Mouse (Mus musculus) telencephalon, adult 2 months (tissue): Measurements from ENCODE around the gene Fndc11.
"Not testable (repeated sequence)": the region's sequence is repeated elsewhere in the genome, so short reads cannot be mapped to it uniquely, and the experiment has no call there.

ENCODE experiments used
- DNase-seq: peaks from one replicate; pipeline ENCODE4 v3.0.0-alpha.2; 2011; ENCODE audit warnings: low read depth, low spot score

Fndc11 gene

GRCm38 (mm10) chr2:181219538-181220216, at the start of gene Fndc11:
Gene Fndc11 (plus strand): TSS chr2:181220013.
- peak; percentile 12 for DNase-seq

GRCm38 (mm10) chr2:181174646-181175045, 45.2 kb upstream of the Fndc11 start:
- no peak for DNase-seq

GRCm38 (mm10) chr2:181178015-181178414, 41.8 kb upstream of the Fndc11 start:
- DNase-seq, result no peak

- DNase-seq, result no peak
Measured at GRCm38 (mm10) chr2:181178471-181178870, 41.3 kb upstream of the Fndc11 start.

- DNase-seq, result no peak
Measured at GRCm38 (mm10) chr2:181180898-181181297, 38.9 kb upstream of the Fndc11 start.

- peak; percentile 82 for DNase-seq
Measured at GRCm38 (mm10) chr2:181186635-181187034, 33.2 kb upstream of the Fndc11 start.

GRCm38 (mm10) chr2:181187121-181188000, 32.5 kb upstream of the Fndc11 start, which contains the start of gene Ppdpf:
Gene Ppdpf (plus strand): TSS chr2:181187247.
- DNase-seq, result peak; percentile 94

- no peak for DNase-seq
Measured at GRCm38 (mm10) chr2:181188681-181189080, 31.1 kb upstream of the Fndc11 start.

- no peak for DNase-seq
Measured at GRCm38 (mm10) chr2:181189321-181189720, 30.5 kb upstream of the Fndc11 start.

GRCm38 (mm10) chr2:181191385-181191784, 28.4 kb upstream of the Fndc11 start:
- DNase-seq, result not testable (repeated sequence)

- no peak for DNase-seq
Measured at GRCm38 (mm10) chr2:181191936-181192335, 27.9 kb upstream of the Fndc11 start.

GRCm38 (mm10) chr2:181193044-181193443, 26.8 kb upstream of the Fndc11 start:
- no peak for DNase-seq

- DNase-seq, result no peak
Measured at GRCm38 (mm10) chr2:181196628-181197300, 23.0 kb upstream of the Fndc11 start.

- no peak for DNase-seq
Measured at GRCm38 (mm10) chr2:181201606-181202005, 18.2 kb upstream of the Fndc11 start.

- DNase-seq, result no peak
Measured at GRCm38 (mm10) chr2:181202422-181202821, 17.4 kb upstream of the Fndc11 start, which contains the start of gene Ptk6. Gene Ptk6 (minus strand): TSS chr2:181202789.

GRCm38 (mm10) chr2:181202886-181203285, 16.9 kb upstream of the Fndc11 start:
- no peak for DNase-seq

GRCm38 (mm10) chr2:181205678-181206077, 14.1 kb upstream of the Fndc11 start:
- no peak for DNase-seq

GRCm38 (mm10) chr2:181206118-181206517, 13.7 kb upstream of the Fndc11 start:
- DNase-seq, result no peak

- DNase-seq, result no peak
Measured at GRCm38 (mm10) chr2:181212389-181213020, 7.3 kb upstream of the Fndc11 start.

GRCm38 (mm10) chr2:181213021-181213445, 6.8 kb upstream of the Fndc11 start, which contains the start of gene Srms:
Gene Srms (minus strand): TSS chr2:181213185.
- no peak for DNase-seq

GRCm38 (mm10) chr2:181216037-181216436, 3.8 kb upstream of the Fndc11 start:
- DNase-seq, result no peak
